Mouse (Mus musculus) hindbrain, postnatal 0 days (tissue): ENCODE results near the gene Sbno2. TPM values are rescaled to one million over a fixed set of nuclear protein-coding genes. Genes with fewer than 3 reads are reported as not detected.
A peak's percentile ranks its signal among the peaks of the same experiment; 100 is the strongest.

ENCODE experiments used
- ATAC-seq: fragments of 200-750 bp; cut with Nextera tagmentation; 2 replicates; pipeline ENCODE4 v1.8.0; 2017; ENCODE audit warnings: mild to moderate bottlenecking, moderate TSS enrichment, moderate library complexity
- DNase-seq: peaks from one replicate; pipeline ENCODE4 v3.0.0-alpha.2; 2015; ENCODE audit warnings: low spot score
- H3K27ac ChIP-seq: fragments of 300-500 bp; sonication (generic); 2 replicates; pipeline ENCODE4 v1.5.1; 2014; ENCODE audit warnings: mild to moderate bottlenecking
- H3K27me3 ChIP-seq: fragments of 300-500 bp; sonication (generic); 2 replicates; pipeline ENCODE4 v1.6.1; 2014; ENCODE audit warnings: low read length, mixed read lengths; ENCODE audit not compliant: insufficient read depth
- H3K36me3 ChIP-seq: fragments of 300-500 bp; sonication (generic); 2 replicates; pipeline ENCODE4 v1.6.1; 2014; ENCODE audit warnings: low read length, mixed read lengths; ENCODE audit not compliant: insufficient read depth
- H3K4me1 ChIP-seq: fragments of 300-500 bp; sonication (generic); 2 replicates; pipeline ENCODE4 v1.6.1; 2014; ENCODE audit warnings: antibody characterized with exemption, low read length, mixed read lengths; ENCODE audit not compliant: insufficient read depth
- H3K4me2 ChIP-seq: fragments of 300-500 bp; sonication (generic); 2 replicates; pipeline ENCODE4 v1.6.1; 2014; ENCODE audit warnings: low read depth, mild to moderate bottlenecking, low read length, moderate library complexity, mixed read lengths
- H3K4me3 ChIP-seq: fragments of 300-500 bp; sonication (generic); 2 replicates; pipeline ENCODE4 v1.5.1; 2014; ENCODE audit warnings: low read length
- H3K9ac ChIP-seq: fragments of 300-500 bp; sonication (generic); replicated peaks from 2 replicates; pipeline ENCODE4 v1.6.1; 2014; ENCODE audit warnings: mild to moderate bottlenecking, low read length, moderate library complexity, mixed read lengths
- H3K9me3 ChIP-seq: fragments of 300-500 bp; sonication (generic); 2 replicates; pipeline ENCODE4 v1.6.1; 2016; ENCODE audit warnings: low read length, mixed read lengths
- CTCF ChIP-seq: IDR thresholded peaks from 2 replicates; pipeline ENCODE4 v1.5.1; 2016; ENCODE audit warnings: antibody characterized with exemption, control low read depth, low read depth
- WGBS: fragments of 180-500 bp; shearing (Covaris S2); extraction: QIAGEN DNeasy Blood & Tissue Kit; methylation state at CpG from one replicate; pipeline ENCODE4 v1.1.7; 2014; 5-methylcytosine and 5-hydroxymethylcytosine counted together
- polyA plus RNA-seq: library from polyadenylated mRNA; unstranded; fragments of >200 nt; fragmentation: Nextera tagmentation; extraction: Ambion mirVana; gene quantifications from 2 replicates; pipeline ENCODE4 v1.2.1, GENCODE M21; 2015
- total RNA-seq: library from RNA; depleted of rRNA; stranded (reverse); fragments of >200 nt; gene quantifications from 2 replicates; pipeline ENCODE4 v1.2.3, GENCODE M21; 2014

Sbno2 gene
- total and polyA plus RNA-seq, 2 experiments from 2014 or later: 6.9 to 23.7 TPM

GRCm38 (mm10) chr10:80133226-80133849 lies 28.0 kb upstream of the Sbno2 start:
- peak; percentile 27; the same call in 1 of the 2 replicates for TF ChIP-seq CTCF
- no peak overlapping the region for H3K4me3 ChIP-seq
- no peak overlapping the region for H3K27ac ChIP-seq
- peaks cover 50% of the 10 kb centered on the region for H3K36me3 ChIP-seq
- 62% methylated on average over 8 of the region's 8 CpGs for WGBS
- no peak overlapping the region for H3K4me2 ChIP-seq
- peaks cover 14% of the 10 kb centered on the region for H3K4me1 ChIP-seq
- DNase-seq: peak; percentile 39
- no peaks in the 10 kb centered on the region for H3K9me3 ChIP-seq
- no peaks in the 10 kb centered on the region for H3K27me3 ChIP-seq
- no peak for ATAC-seq
- no peak overlapping the region for H3K9ac ChIP-seq

- peak; percentile 58 for DNase-seq
- no peak overlapping the region for H3K4me3 ChIP-seq
- H3K27me3 ChIP-seq: no peaks in the 10 kb centered on the region
- peak overlapping the region; percentile 67 for H3K27ac ChIP-seq
- WGBS: 28% methylated on average over 27 of the region's 27 CpGs
- no peak overlapping the region for H3K9ac ChIP-seq
- no peak for TF ChIP-seq CTCF
- H3K9me3 ChIP-seq: no peaks in the 10 kb centered on the region
- peak; percentile 22 for ATAC-seq
- H3K36me3 ChIP-seq: peaks cover 62% of the 10 kb centered on the region
- H3K4me1 ChIP-seq: peaks cover 9% of the 10 kb centered on the region
- 0 out of 2 replicates have a peak overlapping the region, but pooled peaks have one; percentile 16 for H3K4me2 ChIP-seq
These were observed 26.6 kb upstream of the Sbno2 start for GRCm38 (mm10) chr10:80131952-80132350.

GRCm38 (mm10) chr10:80131316-80131951 lies 26.1 kb upstream of the Sbno2 start:
- peak; percentile 44; the same call in 1 of the 2 replicates for TF ChIP-seq CTCF
- 16% methylated on average over 55 of the region's 55 CpGs for WGBS
- Histone ChIP-seq H3K9me3 (no peaks in the 10 kb centered on the region), H3K36me3 (peaks cover 67% of the 10 kb centered on the region), H3K9ac (no peak overlapping the region), H3K4me1 (peaks cover 3% of the 10 kb centered on the region; the same call in 1 of the 2 replicates), H3K27me3 (no peaks in the 10 kb centered on the region), H3K27ac (peak overlapping the region; percentile 67), H3K4me2 (0 out of 2 replicates have a peak overlapping the region, but pooled peaks have one; percentile 16), H3K4me3 (no peak overlapping the region)
- DNase-seq (peak; percentile 86), ATAC-seq (peak; percentile 74)

GRCm38 (mm10) chr10:80130403-80131031 lies 25.1 kb upstream of the Sbno2 start:
- Histone ChIP-seq H3K9ac (no peak overlapping the region), H3K9me3 (no peaks in the 10 kb centered on the region), H3K4me2 (no peak overlapping the region), H3K4me3 (no peak overlapping the region), H3K27me3 (no peaks in the 10 kb centered on the region), H3K27ac (peak overlapping the region; percentile 26; the same call in 1 of the 2 replicates), H3K36me3 (peaks cover 62% of the 10 kb centered on the region), H3K4me1 (no peaks in the 10 kb centered on the region; the same call in 1 of the 2 replicates)
- DNase-seq (no peak), ATAC-seq (no peak)
- TF ChIP-seq CTCF: no peak
- 79% methylated on average over 18 of the region's 18 CpGs for WGBS

- 95% methylated on average over 9 of the region's 9 CpGs for WGBS
- Histone ChIP-seq H3K4me3 (no peak overlapping the region), H3K36me3 (peaks cover 62% of the 10 kb centered on the region), H3K9ac (no peak overlapping the region), H3K4me2 (no peak overlapping the region), H3K27ac (0 out of 2 replicates have a peak overlapping the region, but pooled peaks have one; percentile 3), H3K4me1 (no peaks in the 10 kb centered on the region; the same call in 1 of the 2 replicates), H3K9me3 (no peaks in the 10 kb centered on the region), H3K27me3 (no peaks in the 10 kb centered on the region)
- TF ChIP-seq CTCF: no peak
- DNase-seq (no peak), ATAC-seq (no peak)
These were observed 24.5 kb upstream of the Sbno2 start for GRCm38 (mm10) chr10:80129846-80130245.

GRCm38 (mm10) chr10:80127920-80128319 lies 22.5 kb upstream of the Sbno2 start:
- Histone ChIP-seq H3K4me3 (no peak overlapping the region), H3K36me3 (peaks cover 44% of the 10 kb centered on the region), H3K4me1 (no peaks in the 10 kb centered on the region; the same call in 1 of the 2 replicates), H3K27ac (no peak overlapping the region), H3K4me2 (no peak overlapping the region), H3K9me3 (no peaks in the 10 kb centered on the region), H3K27me3 (no peaks in the 10 kb centered on the region), H3K9ac (no peak overlapping the region)
- ATAC-seq (no peak), DNase-seq (no peak)
- TF ChIP-seq CTCF: no peak
- WGBS: 96% methylated on average over 8 of the region's 8 CpGs
